Mouse (Mus musculus): ENCODE measurements around the gene Ahnak2.
"Not testable (repeated sequence)": the region's sequence is repeated elsewhere in the genome, so short reads cannot be mapped to it uniquely, and the experiment has no call there.

The Ahnak2 gene

DNA sequence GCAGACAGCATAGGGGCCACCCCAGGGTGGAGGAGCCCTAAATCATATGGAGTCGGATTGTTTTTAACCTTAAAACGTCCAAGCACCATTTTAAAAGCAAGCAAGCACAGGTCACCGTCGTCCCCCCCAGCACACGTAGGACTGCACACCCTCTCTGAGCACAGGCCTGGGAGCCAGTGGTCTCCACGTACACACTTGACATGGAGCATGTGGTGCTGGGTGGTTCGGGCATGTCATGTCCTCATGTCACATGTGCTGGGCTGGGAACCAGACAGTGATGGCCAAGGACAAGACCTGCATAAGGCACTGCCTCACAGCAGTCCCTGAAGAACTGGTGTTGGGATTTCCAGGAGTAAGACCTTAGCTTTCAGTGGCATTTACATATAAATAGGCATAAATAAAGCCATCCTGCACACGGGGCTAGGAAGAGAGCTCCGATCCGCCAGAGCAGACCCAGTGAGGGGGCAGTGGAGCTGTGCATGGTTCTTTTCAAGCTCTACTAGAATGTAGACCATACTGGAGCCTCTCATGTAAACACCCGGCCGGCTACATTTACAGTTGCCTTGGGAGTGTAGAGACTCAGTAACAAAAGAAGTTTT, 18.0 kb upstream of the Ahnak2 start:
- DNase-seq: no peak

DNA sequence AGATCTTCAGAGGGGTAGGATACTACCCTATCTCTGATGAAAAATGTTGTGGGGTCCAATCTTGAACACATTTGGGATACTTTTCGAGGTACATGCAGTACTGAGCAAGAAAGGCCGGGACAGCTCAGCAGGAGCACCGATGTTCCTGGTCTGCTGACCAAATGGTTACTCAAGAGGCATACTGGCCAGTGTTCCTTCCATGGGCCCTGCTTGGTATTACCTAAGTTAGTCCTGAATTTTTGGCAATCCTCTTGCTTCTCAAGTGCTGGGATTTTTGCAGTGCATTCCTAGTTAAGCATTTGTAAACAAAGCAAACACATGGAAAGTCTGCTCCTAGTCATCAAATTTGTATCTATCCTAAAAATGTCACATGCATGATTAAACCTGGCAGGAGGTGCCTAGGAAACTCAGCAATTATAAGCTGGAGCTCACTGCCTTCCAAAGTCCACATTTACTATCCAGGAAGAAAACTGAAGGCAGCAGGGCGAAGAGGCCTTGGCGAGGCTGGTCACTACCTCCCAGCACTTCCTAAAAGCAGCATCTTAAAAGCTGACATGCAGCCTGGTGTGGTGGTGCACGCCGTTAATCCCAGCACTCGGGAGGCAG, 16.7 kb upstream of the Ahnak2 start:
- DNase-seq: no peak

DNA sequence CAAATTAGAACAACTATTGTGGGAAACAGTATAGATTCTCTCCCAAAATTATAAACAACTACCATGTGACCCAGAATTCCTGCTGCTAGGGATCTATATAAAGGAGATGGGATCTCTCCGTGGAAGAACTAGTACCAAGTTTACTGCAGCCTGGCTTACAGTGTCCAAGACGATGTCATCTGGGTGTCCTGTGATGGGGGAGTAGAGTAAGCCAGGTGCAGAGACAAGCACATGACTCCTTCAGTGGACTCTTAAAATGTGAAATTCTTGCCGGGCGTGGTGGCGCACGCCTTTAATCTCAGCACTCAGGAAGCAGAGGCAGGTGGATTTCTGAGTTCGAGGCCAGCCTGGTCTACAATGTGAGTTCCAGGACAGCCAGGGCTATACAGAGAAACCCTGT, 14.4 kb upstream of the Ahnak2 start:
- not testable (repeated sequence) for DNase-seq

DNA sequence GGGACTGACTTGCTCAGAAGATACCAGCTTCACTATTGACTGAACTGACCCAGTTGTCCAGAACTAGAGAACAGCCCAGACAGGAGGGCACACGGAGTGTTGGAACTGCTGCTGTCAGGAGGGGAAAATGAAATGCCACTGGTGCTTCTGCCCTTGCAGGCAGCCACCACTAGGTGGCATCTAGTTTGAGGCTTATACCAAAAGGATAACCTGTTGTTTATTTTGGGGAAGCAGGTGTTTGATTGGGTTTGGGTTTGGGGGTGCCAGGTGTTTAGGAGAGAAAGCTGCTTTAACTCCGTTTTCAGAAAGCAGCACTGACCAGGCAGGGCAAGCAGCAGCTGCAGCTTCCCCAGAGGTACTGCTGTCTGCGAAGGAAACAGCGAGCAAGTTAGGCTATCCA, 13.8 kb upstream of the Ahnak2 start:
- DNase-seq: peak; percentile 75 to 78

DNA sequence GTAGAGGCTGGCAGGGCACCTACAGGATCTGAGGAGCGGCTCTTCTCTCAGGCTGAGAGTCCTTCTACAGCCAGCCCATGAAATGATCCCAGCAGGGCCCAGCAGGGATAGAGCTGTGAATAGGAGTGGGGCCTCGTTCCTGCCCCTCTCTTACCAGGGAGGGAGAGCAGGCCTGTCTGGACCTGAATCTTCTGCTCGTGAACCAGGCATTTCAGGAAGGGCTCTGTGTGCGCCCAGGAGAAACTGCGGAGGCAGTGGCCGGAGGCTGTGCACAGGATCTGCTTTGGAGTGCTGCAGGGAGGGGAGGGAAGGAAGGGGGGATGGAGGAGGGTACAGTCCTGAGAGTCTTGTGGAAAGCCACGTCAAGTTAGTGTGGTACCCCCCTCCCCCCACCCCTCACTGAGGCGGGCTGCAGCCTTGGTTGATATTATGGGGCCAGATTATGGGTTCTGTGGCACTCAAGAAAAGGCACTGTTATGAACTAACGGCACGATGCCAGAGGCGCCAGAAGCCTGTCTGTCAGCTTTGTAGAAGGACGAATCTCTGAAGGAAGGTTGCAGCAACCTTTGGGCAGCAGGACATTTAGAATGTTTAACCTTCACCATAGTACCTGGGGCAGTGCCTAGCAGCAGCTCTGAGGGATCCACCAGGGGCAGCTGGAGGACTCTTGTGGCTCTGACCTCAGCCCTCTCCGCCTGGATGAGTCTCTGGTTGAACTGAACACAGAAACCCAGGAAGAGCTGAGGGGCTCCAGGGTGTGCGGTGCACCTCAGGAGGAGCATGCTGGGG, 12.4 kb upstream of the Ahnak2 start:
- DNase-seq: no peak

DNA sequence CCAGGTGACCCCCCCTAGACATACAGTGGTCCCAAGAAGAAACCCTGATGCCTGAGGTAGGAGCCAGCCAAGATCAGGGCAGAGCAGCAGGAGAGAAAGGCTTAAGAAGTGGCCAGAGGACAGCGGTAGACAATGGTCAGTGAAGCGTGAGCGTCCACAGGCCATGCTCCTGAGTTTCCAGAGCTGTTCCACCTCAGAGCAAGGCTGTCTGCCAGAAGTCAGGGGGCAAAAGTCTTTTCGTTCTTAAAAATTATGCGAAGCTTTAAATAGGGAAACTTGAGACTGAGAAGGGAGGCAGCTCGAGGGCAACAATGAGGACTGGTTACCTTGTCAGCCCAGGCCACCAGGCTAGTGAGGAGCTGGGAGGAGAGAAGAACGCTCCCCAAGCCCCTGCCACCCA, 10.9 kb upstream of the Ahnak2 start:
- no peak for DNase-seq

DNA sequence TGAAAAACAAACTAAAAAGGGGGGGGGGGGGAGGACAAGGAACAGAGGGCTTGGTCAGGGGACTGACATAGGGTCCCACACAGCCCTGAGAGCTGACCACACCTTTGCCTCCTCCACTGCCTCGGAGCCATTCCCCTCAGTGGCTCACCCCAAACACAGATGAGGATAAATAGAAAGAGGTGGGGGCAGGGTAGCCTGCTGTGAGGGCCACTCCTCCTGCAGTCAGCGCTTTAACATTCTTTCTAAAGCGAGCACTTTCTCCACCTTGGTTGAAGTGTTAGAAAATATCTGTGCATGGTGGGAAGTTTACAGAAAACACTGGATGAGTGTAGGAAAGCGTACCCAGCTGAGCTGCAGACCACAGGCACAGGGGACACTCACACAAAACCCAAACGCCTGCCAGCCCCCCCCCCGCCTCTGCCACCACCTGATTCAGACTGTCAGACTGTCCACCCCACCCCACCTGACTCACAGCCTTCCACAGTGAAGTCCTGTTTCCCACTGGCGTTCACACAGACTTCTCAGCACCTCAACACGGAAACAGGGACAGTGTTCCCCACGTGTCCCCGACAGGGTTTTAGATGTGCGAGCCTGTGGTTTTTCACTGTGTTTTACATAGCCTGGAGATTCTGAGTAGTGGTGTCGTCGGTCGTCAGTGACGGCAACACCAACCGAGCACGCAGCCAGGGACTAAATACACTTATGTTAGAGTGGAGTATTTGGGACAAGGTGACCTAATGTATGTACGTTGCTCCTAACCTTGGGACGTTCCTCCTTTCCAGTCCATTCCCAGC, 7.8 kb upstream of the Ahnak2 start:
- no peak for DNase-seq

DNA sequence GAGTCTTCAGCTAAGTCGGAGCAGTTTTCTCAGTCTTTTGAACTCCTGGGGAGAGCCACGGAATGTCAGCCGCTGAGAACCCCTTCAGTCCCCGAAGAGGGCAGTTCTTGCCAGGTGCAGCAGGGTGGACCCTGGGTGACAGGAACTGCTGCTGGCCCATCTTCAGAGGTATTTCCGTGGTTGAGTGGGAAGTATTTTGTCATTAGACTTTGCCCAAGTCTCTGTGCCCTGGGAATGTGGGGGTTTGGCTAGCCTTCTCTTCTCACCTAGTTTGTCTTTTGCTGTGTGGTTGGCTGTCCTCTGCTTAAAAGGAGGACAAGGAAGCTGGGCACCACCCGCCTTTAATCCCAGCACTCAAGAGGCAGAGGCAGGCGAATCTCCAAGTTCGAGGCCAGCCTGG, 7.2 kb upstream of the Ahnak2 start:
- DNase-seq: no peak

DNA sequence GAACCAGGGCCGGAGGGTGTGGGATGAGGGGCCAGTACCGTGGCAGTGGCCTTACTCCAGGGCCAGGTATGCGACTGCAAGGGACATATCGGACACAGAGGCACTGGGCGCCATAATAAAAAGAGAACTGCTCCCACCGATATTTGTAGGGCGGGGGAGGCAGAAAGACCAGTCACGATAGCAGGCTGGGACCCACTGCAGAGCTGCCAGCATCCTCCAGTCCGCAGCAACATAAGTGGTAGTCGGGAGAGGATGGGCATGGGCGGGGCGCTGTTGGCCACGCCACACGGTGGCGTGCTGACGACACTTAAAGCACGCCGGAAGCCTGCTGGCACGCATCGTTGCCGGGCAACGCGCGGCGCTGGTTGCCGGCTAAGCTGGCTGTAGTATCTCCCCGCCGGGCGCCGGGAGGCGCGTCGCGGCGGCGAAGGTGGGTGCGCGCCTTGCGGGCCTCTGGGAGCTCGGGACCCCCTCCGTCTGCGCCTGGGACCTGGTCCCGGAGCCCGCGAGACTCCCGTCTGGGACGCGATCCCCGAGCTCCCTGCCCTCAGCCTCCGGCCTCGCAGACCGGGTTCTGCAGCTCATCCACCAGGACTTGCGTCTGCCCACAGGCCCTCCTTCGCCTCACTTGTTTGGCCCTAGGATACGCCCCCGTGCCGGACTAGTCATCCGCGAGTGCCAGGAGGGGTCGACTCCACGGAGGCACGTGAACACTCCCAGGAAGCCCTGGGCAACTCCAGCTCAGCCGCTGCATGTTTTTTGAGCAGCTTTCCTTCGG, 6.3 kb upstream of the Ahnak2 start, which contains the start of gene Clba1:
Clba1 (plus strand) TSS at position 351 of the 778 bp plus-strand sequence.
- peak; percentile 91 for DNase-seq

DNA sequence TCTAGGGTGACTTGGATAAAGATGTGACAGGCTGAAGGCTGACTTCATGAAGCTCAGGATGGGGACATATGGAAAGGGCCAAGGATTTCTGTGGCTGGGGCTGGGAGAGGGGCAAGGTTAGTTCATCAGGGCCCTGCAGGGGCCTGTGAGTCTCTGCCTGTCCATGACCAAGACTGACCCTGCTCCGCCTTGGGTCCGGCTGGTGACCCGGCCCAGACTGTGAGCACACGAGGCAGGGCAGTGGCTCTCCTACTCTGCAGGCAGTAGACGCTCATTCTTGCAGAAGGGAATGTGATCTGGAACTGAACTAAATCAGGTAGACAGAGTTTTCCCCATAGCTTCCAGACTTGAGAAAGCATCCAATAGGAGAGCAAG, 5.7 kb upstream of the Ahnak2 start:
- no peak for DNase-seq

DNA sequence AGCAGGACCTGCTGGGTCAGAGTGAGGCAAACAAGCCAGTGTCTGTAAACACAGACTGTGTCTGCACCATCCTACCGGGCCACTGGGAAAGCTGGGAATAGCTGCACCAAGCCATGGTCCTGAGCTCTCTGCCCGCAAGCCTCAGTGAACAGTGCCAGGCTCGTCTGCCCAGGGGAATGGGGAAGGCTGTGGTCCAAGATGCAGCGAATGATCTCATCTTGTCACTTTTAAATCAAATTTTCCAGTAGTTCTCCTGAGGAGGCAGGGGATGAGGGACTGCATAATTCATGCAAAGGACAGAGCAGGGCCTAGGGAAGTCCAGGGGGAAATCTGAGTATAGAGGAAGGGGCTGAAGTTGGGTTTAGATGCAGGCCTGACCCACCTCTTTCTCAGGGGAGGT, 5.3 kb upstream of the Ahnak2 start:
- DNase-seq: no peak

DNA sequence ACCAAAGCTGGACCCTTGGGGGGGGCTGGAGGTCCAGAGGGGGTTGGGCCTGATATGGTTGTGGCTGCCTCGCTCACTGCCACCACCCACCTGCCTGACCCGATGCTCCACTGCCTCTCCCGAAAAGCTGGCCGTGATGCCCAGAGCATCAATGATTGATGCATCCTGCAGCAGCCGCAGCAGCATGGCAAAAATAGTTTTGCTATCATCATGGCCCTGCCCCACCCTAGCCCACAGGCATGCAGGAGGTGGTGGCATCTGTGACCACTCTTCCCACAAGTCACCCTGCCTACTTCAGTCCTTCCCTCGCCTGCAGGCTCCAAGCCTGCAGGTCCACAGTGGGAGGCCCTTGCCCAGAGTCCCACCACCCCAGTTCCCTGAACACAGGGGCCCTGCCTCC, 3.6 kb upstream of the Ahnak2 start:
- DNase-seq: no peak

DNA sequence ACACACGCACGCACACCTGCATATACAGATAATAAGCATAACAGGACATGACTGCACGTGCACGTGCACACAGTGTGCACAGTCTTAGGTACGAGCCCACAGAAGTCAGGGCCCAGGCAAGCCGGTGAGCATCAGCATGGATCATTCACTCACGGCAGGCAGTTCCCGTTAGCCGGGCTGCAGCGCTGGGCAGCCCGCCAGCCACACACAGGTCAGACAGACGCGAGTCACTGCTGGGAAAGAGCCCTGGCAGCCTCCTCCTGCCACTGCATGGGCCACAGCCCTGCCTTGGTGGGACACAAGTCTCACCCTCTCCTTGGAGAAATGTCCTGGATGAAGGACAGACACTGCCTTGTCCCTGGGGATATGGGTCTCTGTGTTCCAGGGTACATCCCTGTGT, 1.6 kb upstream of the Ahnak2 start:
- no peak for DNase-seq

DNA sequence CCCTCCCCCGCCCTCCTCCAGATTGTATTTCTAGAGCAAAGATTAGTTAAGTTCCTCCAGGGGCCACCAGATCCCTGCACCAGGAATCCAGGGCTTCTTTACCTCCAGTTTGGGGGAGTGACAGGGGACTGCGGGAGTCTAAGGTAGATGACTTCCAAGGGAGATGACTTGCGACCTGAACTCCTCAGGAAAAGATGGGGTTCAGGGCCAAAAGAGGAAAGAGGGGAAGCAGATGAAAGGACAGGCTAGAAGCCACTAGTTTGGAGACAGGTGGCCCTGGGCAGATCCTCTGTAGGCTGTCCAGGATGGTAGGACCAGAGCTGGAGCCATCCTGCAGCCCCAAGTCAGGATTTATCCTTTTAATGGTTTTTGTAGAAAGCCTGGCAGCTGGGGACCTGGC, 460 bp upstream of the Ahnak2 start:
- DNase-seq: no peak

DNA sequence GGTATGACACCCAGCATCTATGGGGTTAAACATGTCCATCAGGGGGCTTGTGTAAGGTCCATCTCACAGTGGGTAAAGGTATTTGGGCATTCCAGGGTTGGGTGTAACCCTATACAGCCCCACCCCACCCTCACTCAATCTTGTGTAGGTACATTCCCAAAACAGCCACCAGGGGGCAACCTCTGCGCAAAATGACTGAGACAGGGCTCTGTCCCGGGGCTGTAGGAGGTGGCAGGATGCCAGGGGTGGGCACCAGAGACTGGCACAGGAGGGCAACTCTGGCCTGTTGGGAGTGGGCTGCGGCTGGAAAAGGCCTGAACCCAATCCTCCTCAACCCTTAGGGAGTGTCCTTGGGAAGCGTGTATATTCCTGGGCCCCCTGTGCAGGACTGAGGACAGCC, 2.0 kb downstream of the Ahnak2 start:
- peak; percentile 90 to 91 for DNase-seq

DNA sequence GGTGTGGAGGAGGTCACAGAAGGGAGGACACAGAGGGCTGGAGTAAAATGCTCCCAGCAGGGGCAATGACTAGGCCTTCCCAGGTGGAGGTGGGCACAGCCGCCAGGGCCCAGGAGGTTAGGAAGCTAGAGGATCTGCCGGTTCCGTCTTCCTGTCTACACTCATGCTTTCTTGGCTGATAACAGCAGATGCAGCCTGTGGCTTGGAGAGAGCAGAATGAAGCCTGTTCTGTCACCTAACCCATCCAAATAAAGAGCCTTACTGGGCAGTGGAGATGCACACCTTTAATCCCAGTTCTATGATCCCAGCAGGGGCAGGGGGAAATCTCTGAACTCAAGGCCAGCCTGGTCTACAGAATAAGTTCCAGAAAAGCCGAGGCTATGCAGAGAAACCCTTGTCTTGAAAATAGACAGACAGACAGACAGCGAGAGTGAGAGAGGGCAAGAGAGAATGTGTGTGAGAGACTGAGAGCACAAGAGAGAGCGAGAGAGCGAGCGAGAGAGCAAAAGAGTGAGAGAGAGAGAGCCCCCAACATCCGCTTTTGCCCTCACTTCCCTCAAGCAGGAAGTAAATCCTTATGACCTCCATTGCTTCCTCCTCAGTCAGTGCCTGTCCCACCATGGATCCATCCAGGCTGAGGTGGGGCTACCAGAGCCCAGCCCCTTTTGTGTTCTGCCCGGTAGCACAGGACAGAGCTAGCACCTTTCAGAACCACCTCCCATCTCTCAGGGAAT, 3.1 kb downstream of the Ahnak2 start:
- no peak for DNase-seq

DNA sequence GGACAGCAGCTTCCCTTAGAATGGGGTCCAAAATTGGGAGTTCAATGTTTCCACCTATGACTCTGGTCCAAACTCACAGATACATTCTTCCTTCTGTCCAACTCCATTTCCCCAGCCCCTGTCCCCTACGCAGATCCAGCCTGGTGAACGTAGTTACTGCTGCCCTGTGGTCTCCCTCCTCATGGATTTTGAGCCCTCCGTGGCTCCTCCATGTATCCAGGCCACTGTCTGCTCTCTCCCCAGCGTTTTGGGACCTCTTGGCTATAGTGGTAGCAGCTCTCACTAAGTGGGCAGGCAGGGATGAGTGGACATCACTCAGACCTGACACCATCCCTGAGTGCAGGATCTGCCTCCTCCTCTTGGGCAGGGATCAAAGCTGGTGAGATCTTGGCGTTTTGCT, 3.7 kb downstream of the Ahnak2 start:
- no peak for DNase-seq

DNA sequence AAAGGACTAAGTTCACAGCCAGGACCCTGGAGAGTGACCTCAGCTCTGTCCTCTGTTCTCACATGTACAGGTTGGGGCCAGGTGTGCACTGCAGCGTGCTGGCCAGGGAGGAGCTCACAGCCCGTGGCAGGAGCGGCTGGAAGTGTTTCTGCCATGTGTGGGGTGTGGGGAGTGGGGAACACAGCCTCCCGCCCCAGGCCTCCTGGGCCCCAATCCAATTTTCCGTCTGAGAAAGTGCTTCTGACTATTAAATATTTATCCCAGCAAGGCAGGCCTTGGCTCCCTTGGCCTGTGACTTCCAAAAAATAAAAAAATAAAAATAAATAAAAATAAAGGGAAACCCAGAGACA, 4.2 kb downstream of the Ahnak2 start:
- DNase-seq: no peak

DNA sequence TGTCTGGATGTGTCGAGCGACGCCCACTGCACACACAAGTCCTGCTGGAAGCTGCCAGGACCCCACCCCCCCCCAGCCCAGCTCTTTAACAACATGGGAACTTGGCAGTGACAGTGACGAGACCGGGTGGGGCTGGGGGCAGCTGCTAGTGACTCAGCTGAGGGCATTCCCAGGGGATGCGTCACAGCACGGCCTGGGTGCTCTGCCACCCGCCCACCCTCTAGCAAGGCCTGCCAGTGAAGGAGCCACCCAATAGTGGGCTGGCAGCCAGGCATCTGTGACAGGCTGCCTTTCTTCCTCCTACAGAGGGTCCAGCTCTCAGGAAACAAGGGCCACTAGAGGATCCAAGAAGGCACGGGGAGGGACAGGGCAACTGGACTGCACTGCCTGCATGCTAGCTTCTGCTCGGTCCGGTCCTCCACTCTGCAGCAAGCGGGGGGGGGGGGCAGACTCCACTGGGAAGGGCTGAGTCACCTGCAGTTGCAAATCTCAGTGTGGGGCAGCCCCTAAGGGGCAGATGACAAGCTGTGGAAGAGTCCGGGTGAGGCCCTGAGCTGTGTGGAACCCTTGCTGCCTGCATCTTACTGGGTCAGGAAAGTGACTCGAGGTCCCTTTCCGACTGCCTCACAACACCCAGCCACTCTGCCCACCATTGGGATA, 4.7 kb downstream of the Ahnak2 start:
- DNase-seq: no peak

DNA sequence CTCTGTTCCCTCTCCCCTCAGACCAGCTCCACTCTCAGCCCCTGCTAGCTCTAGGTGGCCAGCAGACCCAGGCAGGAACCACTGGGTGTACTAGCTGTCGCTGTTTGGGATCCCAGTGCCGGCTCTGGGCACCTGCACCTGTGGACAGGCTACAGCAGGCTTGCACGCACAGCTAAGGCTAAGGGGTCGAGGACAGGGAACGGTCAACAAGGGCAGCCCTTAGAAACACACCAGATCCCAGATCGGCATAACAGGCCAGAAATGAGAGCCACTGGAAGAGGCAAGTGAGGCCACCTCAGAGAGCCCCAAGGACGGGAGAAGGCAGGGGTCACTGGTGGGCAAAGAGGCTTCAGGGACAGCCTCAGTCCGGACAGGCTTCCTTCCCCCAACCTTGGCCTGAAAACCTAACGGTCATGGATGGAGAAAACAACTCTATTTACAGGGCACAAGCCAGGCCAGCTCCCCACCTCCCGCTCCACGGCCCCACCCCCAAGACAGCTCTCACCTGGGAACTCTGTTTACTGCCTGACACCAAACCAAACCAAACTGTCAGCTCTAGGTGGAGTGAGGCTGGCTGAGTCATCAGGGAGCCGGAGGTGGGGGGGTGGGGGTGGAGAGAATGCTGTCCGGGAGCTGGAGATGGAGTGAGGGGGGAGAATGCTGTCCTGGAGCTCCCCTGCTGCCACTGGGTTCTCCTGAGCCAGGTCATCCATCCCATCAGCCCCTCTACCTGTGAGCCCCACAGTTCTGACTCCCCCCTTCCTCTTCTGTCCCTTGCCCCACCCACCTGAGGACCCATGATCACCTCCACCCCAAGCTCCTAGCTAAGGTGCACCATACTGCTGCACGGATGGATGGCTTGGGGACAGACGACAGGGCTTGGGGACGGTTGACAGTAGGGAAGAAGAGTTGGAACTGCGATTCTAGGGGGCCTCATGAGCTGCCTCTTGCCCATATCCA, 5.6 kb downstream of the Ahnak2 start:
- no peak for DNase-seq

Data from B cell, adult 2 months (primary cell).